Mouse (Mus musculus) right cerebral cortex, postnatal 4 days (tissue): ENCODE data around the gene Prr12.
A peak's percentile ranks its signal among the peaks of the same experiment; 100 is the strongest.

Source experiments
- DNase-seq: peaks from one replicate; pipeline ENCODE4 v3.0.0-alpha.2; 2022

The Prr12 gene

GRCm38 (mm10) chr7:45076501-45076900 is 23.8 kb upstream of the Prr12 start:
- DNase-seq = no peak

GRCm38 (mm10) chr7:45075405-45075804 is 22.7 kb upstream of the Prr12 start:
- no peak for DNase-seq

GRCm38 (mm10) chr7:45073949-45074348 is 21.3 kb upstream of the Prr12 start:
- DNase-seq = no peak

- no peak for DNase-seq
Observed at GRCm38 (mm10) chr7:45073171-45073707, 20.6 kb upstream of the Prr12 start.

DNA sequence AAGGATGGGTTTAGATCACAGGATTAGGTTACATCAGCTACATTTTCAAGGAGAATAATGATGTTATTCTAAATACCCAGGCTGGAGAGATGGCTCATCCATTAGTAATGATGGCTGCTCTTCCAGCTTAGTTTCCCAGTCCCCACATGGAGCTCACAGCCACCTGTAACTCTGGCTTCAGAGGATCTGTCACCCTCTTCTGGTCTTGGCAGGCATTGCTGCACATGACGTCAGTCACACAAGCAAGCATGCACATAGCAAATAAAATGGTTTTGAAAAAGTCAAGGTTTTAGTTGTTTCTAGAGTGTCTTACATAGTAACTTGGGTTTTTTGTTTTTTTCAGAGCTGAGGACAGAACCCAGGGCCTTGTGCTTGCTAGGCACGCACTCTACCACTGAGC is 19.5 kb upstream of the Prr12 start:
- no peak for DNase-seq

- DNase-seq = no peak
Observed at GRCm38 (mm10) chr7:45069671-45070070, 17.0 kb upstream of the Prr12 start.

DNA sequence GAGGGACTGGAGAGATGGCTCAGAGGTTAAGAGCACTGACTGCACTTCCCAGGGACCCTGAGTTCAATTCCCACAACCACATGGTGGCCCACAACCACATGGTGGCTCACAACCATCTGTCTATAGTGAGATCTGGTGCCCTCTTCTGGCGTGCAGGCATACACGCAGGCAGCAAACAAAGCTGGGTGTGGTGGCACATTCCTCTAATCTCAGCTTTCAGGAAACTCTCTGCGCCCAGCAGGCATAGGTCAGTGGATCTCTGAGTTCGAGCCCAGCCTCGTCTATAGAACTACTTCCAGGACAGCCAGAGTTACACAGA is 15.3 kb upstream of the Prr12 start:
- DNase-seq = no peak

GRCm38 (mm10) chr7:45067190-45067999 is 14.7 kb upstream of the Prr12 start:
- DNase-seq = no peak

- peak; percentile 88 for DNase-seq
Observed at GRCm38 (mm10) chr7:45062239-45062835, 9.7 kb upstream of the Prr12 start, which contains the start of the genes Nosip and Prrg2. Gene Nosip (plus strand): TSS chr7:45062429. Gene Prrg2 (minus strand): TSS chr7:45062677.

DNA sequence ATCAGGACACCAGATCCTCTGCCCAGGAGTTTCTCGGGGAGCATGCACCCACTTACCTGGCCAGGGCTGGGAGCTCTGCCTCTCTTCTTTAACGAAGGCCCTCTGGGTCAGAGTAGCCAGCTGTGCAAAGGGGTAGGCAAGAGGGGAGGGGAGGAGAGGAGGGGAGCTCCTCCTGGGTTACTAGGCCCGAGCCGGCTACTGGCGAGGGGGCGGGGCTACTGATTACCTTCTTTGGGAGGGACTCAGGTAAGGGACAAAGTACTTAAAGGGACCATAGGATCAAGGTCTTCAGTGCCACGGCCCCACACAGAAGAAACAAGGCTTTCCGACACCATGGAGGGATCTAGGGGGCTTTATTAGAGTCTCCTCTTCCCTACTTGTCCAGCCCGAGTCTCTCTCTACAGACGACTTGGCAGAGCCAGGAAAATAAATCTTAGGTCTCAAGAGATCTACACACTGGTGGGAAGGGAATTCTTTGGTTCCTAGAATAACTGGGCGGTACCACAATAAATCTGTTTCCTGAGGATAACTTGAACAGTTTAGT is 8.9 kb upstream of the Prr12 start:
- DNase-seq = no peak

DNA sequence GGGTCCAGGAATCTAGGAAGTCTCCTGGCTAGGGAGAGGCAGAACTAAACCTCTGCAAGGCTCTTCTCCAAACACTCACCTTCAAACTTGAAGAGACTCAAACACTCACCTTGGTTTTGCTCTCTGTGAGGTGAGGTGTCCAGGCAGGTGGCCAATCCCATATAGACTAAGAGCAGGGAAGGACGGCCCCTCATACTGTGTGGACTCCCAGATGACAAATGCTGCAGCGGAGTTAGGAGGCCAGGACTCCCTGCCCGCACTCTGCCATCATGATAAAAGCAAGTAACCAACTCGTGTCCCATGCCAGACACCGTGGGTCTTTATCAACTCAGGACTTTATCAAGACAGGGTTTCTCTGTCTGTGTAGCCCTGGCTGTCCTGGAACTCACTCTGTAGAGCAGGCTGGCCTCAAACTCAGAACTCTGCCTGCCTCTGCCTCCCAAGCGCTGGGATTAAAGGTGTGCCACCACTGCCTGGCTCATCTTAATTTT is 8.0 kb upstream of the Prr12 start:
- no peak for DNase-seq

GRCm38 (mm10) chr7:45058607-45059571 is 6.2 kb upstream of the Prr12 start:
- no peak for DNase-seq

GRCm38 (mm10) chr7:45056972-45057348 is 4.3 kb upstream of the Prr12 start:
- no peak for DNase-seq

DNA sequence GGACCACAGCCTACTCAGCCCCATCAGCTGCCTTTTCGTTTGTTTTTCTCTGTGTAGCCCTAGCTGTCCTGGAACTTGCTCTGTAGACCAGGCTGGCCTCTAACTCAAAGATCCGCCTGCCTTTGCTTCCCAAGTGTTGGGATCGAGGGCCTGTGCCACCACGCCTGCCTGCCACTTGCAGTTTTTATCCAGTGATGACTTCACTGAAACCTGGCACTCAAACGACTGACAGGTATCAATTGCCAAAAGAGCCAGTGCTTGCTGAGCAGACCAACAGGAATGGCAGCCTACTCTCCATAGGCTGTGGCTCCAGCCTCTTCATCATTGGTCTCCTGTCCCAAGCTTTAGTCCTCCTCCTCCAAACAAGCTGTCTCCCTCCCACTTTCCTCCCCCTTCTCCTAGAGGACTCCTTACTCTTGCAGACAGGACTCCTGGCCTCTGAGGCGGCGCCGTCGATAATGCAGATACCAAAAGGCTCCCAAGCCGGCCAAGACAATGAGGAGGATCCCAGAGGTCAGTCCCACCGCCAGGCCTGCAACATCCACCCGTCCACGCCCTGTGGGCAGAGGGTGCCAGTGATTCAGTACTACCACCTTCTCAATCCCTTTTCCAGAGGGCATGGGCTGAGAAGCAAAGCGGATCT is 3.8 kb upstream of the Prr12 start:
- DNase-seq = no peak

DNA sequence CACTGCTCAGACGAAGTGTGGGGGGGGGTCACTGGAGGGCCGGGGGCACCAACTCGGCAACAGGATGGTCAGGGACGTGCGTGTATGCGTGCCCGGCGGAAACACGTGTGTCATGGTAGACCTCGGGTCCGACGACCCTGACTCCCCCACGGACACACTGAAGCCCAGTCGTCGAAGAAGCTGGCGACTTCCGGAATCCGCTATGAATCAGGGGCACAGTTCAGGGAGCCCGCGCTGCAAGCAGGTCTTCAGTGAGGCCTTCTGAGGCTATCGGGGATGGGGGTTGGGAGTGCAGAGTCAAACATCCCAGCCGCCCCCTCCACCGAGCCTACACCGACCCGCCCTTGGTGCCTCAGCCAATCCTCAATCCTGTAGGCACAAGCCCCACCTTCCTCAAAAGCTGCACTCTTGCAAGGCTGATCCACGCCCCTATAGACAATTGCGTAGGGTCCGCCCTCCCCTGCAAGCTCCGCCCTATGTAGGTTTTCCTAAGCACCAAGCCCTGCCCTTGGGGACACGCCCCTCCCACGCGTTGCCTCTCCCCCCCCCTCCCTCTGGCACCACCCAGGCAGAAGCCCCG is 1.3 kb upstream of the Prr12 start:
- peak; percentile 82 for DNase-seq

- DNase-seq = peak; percentile 68
Observed at GRCm38 (mm10) chr7:45053117-45053930, 643 bp upstream of the Prr12 start.

DNA sequence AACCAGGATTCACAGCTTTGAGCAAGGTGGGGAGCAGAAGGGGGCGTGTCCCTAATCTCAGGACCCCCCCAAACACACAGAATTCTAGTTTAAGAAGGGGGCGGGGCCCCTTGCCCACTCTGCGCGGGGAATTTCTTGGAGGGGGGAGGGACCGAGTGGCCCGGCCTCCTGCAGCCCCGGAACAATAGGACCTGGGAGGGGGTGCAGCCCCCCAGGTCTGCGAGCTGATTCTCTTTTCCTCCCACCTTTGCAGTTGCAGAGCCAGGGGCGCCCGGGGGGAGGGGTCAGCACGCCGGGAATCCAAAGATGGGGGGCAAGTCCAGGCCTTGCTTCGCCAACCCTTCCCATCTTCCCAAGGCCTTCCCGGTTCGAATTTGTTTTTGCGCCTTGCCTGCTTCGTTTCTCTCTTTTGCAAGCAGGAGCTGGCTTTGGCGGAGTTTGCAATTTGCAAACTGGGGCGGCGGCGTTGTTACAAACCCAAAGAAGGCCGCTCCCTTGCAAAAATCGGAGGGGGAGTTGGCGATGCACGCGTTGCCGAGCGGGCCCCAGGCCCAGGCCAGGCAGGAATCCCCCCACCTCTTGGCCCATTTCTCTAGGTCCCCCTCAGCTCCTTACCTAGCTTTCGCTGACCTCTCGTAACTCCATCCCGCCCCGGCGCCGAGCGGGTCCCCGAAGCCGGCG is 360 bp downstream of the Prr12 start:
- peak; percentile 59 for DNase-seq

- no peak for DNase-seq
Observed at GRCm38 (mm10) chr7:45051601-45051974, 1.1 kb downstream of the Prr12 start.

DNA sequence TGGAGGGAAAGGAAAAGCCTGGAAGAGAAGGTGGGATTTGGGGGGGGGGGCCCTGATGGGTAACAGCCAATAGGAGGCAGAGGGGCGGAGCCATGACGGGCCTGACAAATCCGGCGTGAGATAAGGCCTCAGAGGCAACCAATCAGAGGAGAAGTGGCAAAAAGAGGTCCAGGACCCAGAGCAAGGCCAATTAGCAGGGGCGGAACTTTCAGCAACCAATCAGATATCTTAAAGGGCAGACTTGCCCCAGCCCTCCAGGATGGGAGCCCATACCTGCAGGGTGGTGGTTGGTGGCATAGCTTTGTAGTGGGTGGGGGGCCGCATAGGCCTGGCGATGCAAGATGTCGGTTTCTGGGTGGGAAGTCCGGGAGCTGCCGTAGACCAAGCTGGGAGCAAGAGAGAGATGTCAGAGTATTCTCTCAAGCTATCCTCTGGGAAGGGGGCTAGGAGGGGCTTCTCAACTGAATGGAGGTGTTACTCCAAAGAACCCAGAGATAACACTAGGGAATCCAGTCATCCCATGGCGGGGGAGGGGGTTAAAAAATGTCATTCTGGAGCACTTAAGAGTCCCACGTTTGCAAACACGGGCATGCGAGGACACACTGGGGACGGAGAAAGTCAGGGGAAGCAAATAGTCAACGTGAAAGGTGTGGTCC is 1.6 kb downstream of the Prr12 start:
- peak; percentile 73 for DNase-seq
